In genomic region chr12:99269396-99269795, GRCm38 (mm10) we compare ENCODE assay signal across 11 mouse cellular contexts.
DNase-seq lines count a peak whose midpoint lies in the region; ATAC-seq and TF ChIP-seq lines count a peak whose summit lies in the region.
"Had no signal": no experiment of that assay in that cellular context is flagged by ENCODE, and none has a peak within 500 bp of the region (broad histone marks: within the 10 kb centered on the region; RNA-seq: fewer than 3 reads in every experiment).

No protein-coding gene starts in this region.

- TF ChIP-seq CTCF in stomach, postnatal 0 days (IDR thresholded peaks at IDR 0.05; ENCODE audit: low read depth): no peak
- TF ChIP-seq CTCF in kidney, postnatal 0 days (IDR thresholded peaks at IDR 0.05; ENCODE audit: low read depth): no peak

- no peak overlapping the region for H3K9ac ChIP-seq in stomach, embryonic 14.5 days (replicated peaks; ENCODE audit: low read depth, low read length)
- H3K9ac ChIP-seq in stomach, postnatal 0 days (ENCODE audit: low read length): no peak overlapping the region
- no peak overlapping the region for H3K9ac ChIP-seq in kidney, postnatal 0 days (ENCODE audit: low read depth, low read length)
- H3K9ac ChIP-seq in stomach, embryonic 16.5 days (ENCODE audit: low read length): no peak overlapping the region

- 53% methylated on average over 8 of the region's 8 CpGs for WGBS in stomach, embryonic 14.5 days
- WGBS in stomach, postnatal 0 days: 43% methylated on average over 8 of the region's 8 CpGs
- 49% methylated on average over 8 of the region's 8 CpGs for WGBS in kidney, postnatal 0 days
- WGBS in stomach, embryonic 16.5 days: 51% methylated on average over 8 of the region's 8 CpGs

- no peak overlapping the region for H3K4me2 ChIP-seq in stomach, embryonic 14.5 days (replicated peaks; ENCODE audit: low read depth, low read length)
- H3K4me2 ChIP-seq in stomach, postnatal 0 days (replicated peaks; ENCODE audit: low read depth): no peak overlapping the region
- no peak overlapping the region for H3K4me2 ChIP-seq in kidney, postnatal 0 days (ENCODE audit: low read length)
- no peak overlapping the region for H3K4me2 ChIP-seq in stomach, embryonic 16.5 days (ENCODE audit: low read depth, low read length)

- DNase-seq in stomach, postnatal 0 days (ENCODE audit: low spot score): no peak
- peak; percentile 75 to 80 for DNase-seq in heart, adult 18-20 months
- peak; percentile 68 for DNase-seq in kidney, postnatal 0 days (ENCODE audit: low spot score)
- no peak for DNase-seq in ovary, adult 18-20 months (ENCODE audit: low spot score)
- no peak for DNase-seq in urinary bladder, adult 18-20 months (ENCODE audit: low spot score in 2 of 2)
- DNase-seq in frontal cortex, postnatal 10 days (ENCODE audit: low spot score in 2 of 2): no peak
- DNase-seq: cerebellum, adult 9-10 months had no signal

- H3K4me1 ChIP-seq in stomach, embryonic 14.5 days (ENCODE audit: control insufficient read depth, insufficient read depth, low read length): peaks cover 6% of the 10 kb centered on the region; the same call in 1 of the 2 replicates
- no peaks in the 10 kb centered on the region for H3K4me1 ChIP-seq in stomach, postnatal 0 days (replicated peaks; ENCODE audit: control insufficient read depth, insufficient read depth)
- H3K4me1 ChIP-seq in kidney, postnatal 0 days (replicated peaks; ENCODE audit: insufficient read depth, low read length): peaks cover 3% of the 10 kb centered on the region; the same call in 1 of the 2 replicates
- H3K4me1 ChIP-seq in stomach, embryonic 16.5 days (ENCODE audit: control insufficient read depth, insufficient read depth, low read length): peaks cover 4% of the 10 kb centered on the region; the same call in 1 of the 2 replicates

- H3K4me3 ChIP-seq in stomach, embryonic 14.5 days (ENCODE audit: low read depth, low read length): no peak overlapping the region
- no peak overlapping the region for H3K4me3 ChIP-seq in stomach, postnatal 0 days (ENCODE audit: low read depth, low read length)
- H3K4me3 ChIP-seq in kidney, postnatal 0 days (replicated peaks; ENCODE audit: low read depth, low read length): no peak overlapping the region
- no peak overlapping the region for H3K4me3 ChIP-seq in stomach, embryonic 16.5 days (replicated peaks; ENCODE audit: low read length)
- H3K4me3 ChIP-seq: myocyte had no signal

- no peak overlapping the region for H3K27ac ChIP-seq in stomach, embryonic 14.5 days (ENCODE audit: low read length)
- H3K27ac ChIP-seq in stomach, postnatal 0 days (replicated peaks): no peak overlapping the region
- no peak overlapping the region for H3K27ac ChIP-seq in kidney, postnatal 0 days
- no peak overlapping the region for H3K27ac ChIP-seq in stomach, embryonic 16.5 days (ENCODE audit: low read length)

- peak; percentile 65; the same call in 1 of the 2 replicates for ATAC-seq in stomach, embryonic 14.5 days (ENCODE audit: insufficient number of reproducible peaks, insufficient read depth, low FRiP score, low read depth)
- ATAC-seq in stomach, postnatal 0 days (ENCODE audit: low FRiP score, low TSS enrichment): no peak
- ATAC-seq in kidney, postnatal 0 days (replicated peaks; ENCODE audit: low FRiP score, low read depth): no peak
- ATAC-seq in stomach, embryonic 16.5 days (ENCODE audit: insufficient read depth, low FRiP score): peak; percentile 60; the same call in 1 of the 2 replicates
- ATAC-seq: Patski had no signal

- no peaks in the 10 kb centered on the region for H3K9me3 ChIP-seq in stomach, embryonic 14.5 days (ENCODE audit: control insufficient read depth, low read depth, low read length)
- H3K9me3 ChIP-seq in stomach, postnatal 0 days (ENCODE audit: control insufficient read depth, low read length): no peaks in the 10 kb centered on the region
- no peaks in the 10 kb centered on the region for H3K9me3 ChIP-seq in kidney, postnatal 0 days (replicated peaks; ENCODE audit: low read length)
- no peaks in the 10 kb centered on the region for H3K9me3 ChIP-seq in stomach, embryonic 16.5 days (replicated peaks; ENCODE audit: control insufficient read depth, low read length)

- H3K27me3 ChIP-seq in stomach, embryonic 14.5 days (ENCODE audit: control insufficient read depth, insufficient read depth, low read length): no peaks in the 10 kb centered on the region
- H3K27me3 ChIP-seq in stomach, postnatal 0 days (ENCODE audit: control insufficient read depth, insufficient read depth, low read length): no peaks in the 10 kb centered on the region
- no peaks in the 10 kb centered on the region for H3K27me3 ChIP-seq in kidney, postnatal 0 days (ENCODE audit: insufficient read depth, low read length)
- H3K27me3 ChIP-seq in stomach, embryonic 16.5 days (ENCODE audit: control insufficient read depth, insufficient read depth, low read length): no peaks in the 10 kb centered on the region
- H3K27me3 ChIP-seq: Patski had no signal

- H3K36me3 ChIP-seq in stomach, embryonic 14.5 days (ENCODE audit: control insufficient read depth, insufficient read depth, low read length): no peaks in the 10 kb centered on the region
- no peaks in the 10 kb centered on the region for H3K36me3 ChIP-seq in stomach, postnatal 0 days (ENCODE audit: control insufficient read depth, insufficient read depth, low read length)
- H3K36me3 ChIP-seq in kidney, postnatal 0 days (ENCODE audit: insufficient read depth, low read length): no peaks in the 10 kb centered on the region
- no peaks in the 10 kb centered on the region for H3K36me3 ChIP-seq in stomach, embryonic 16.5 days (ENCODE audit: control insufficient read depth, insufficient read depth, low read length)

- TF ChIP-seq EP300 in stomach, postnatal 0 days (optimal IDR thresholded peaks at IDR 0.05): no peak

Comparison
In these comparisons a context has a peak if more than half of its experiments do, and no peak if none do; other contexts are left out.
1. ATAC-seq: peak in stomach, embryonic 14.5 days (single experiment) and stomach, embryonic 16.5 days (single experiment); none in stomach, postnatal 0 days (single experiment) and kidney, postnatal 0 days (single experiment).
2. DNase-seq: peak in heart, adult 18-20 months (2 of 2) and kidney, postnatal 0 days (single experiment); none in stomach, postnatal 0 days (single experiment), ovary, adult 18-20 months (single experiment), urinary bladder, adult 18-20 months (0 of 2) and frontal cortex, postnatal 10 days (0 of 2).